ENCODE assay signal across 11 mouse cellular contexts in genomic region chr15:86083261-86083741, GRCm38 (mm10). TPM values are rescaled to one million over a fixed set of nuclear protein-coding genes. Genes with fewer than 3 reads are reported as not detected.
A peak's percentile ranks its signal among the peaks of the same experiment; 100 is the strongest.
DNase-seq lines count a peak whose midpoint lies in the region; ATAC-seq and TF ChIP-seq lines count a peak whose summit lies in the region.
"Had no signal": no experiment of that assay in that cellular context is flagged by ENCODE, and none has a peak within 500 bp of the region (broad histone marks: within the 10 kb centered on the region; RNA-seq: fewer than 3 reads in every experiment).

No protein-coding gene starts in this region.

- no peaks in the 10 kb centered on the region for H3K27me3 ChIP-seq in forebrain, embryonic 14.5 days (replicated peaks; ENCODE audit: control insufficient read depth, insufficient read depth, low read length)
- no peaks in the 10 kb centered on the region for H3K27me3 ChIP-seq in forebrain, embryonic 16.5 days (replicated peaks; ENCODE audit: control insufficient read depth, insufficient read depth, low read length)
- no peaks in the 10 kb centered on the region for H3K27me3 ChIP-seq in liver, embryonic 12.5 days (replicated peaks)
- no peaks in the 10 kb centered on the region for H3K27me3 ChIP-seq in liver, postnatal 0 days (ENCODE audit: insufficient read depth, low read length)
- H3K27me3 ChIP-seq in kidney, postnatal 0 days (ENCODE audit: insufficient read depth, low read length): no peaks in the 10 kb centered on the region

- no peak for DNase-seq in forebrain, embryonic 14.5 days (ENCODE audit: low spot score)
- DNase-seq in liver, postnatal 0 days: no peak
- DNase-seq in cerebellum, postnatal 36 days: peak; percentile 52 to 54
- DNase-seq in kidney, postnatal 0 days (ENCODE audit: low spot score): no peak
- DNase-seq in adipocyte (ENCODE audit: low spot score): no peak
- no peak for DNase-seq in right cerebral cortex, adult 18-20 months
- DNase-seq: adrenal gland, adult 2 months; thymus, adult 2 months had no signal

- no peak for TF ChIP-seq EP300 in liver, postnatal 0 days (IDR thresholded peaks at IDR 0.05; ENCODE audit: low read depth)

- WGBS in forebrain, embryonic 14.5 days: 48% methylated on average over 6 of the region's 6 CpGs
- WGBS in forebrain, embryonic 16.5 days: 62% methylated on average over 6 of the region's 6 CpGs
- 15% methylated on average over 6 of the region's 6 CpGs for WGBS in liver, embryonic 12.5 days (ENCODE audit: insufficient replicate concordance)
- 16% methylated on average over 6 of the region's 6 CpGs for WGBS in liver, postnatal 0 days (ENCODE audit: insufficient replicate concordance)
- 19% methylated on average over 6 of the region's 6 CpGs for WGBS in kidney, postnatal 0 days

- H3K27ac ChIP-seq in forebrain, embryonic 14.5 days (ENCODE audit: low read depth, low read length): no peak overlapping the region
- H3K27ac ChIP-seq in forebrain, embryonic 16.5 days (ENCODE audit: low read length): no peak overlapping the region; the same call in 1 of the 2 replicates
- peak overlapping the region; percentile 53; the same call in 1 of the 2 replicates for H3K27ac ChIP-seq in liver, embryonic 12.5 days
- no peak overlapping the region for H3K27ac ChIP-seq in liver, postnatal 0 days (ENCODE audit: low read depth)
- H3K27ac ChIP-seq in kidney, postnatal 0 days: 0 out of 2 replicates have a peak overlapping the region, but pooled peaks have one; percentile 19
- H3K27ac ChIP-seq: embryonic facial prominence, embryonic 12.5 days had no signal

- no peaks in the 10 kb centered on the region for H3K9me3 ChIP-seq in forebrain, embryonic 14.5 days (replicated peaks; ENCODE audit: control insufficient read depth, low read length)
- H3K9me3 ChIP-seq in forebrain, embryonic 16.5 days (ENCODE audit: control insufficient read depth, low read length): no peaks in the 10 kb centered on the region
- no peaks in the 10 kb centered on the region for H3K9me3 ChIP-seq in liver, embryonic 12.5 days (replicated peaks)
- no peaks in the 10 kb centered on the region for H3K9me3 ChIP-seq in liver, postnatal 0 days (ENCODE audit: low read length)
- no peaks in the 10 kb centered on the region for H3K9me3 ChIP-seq in kidney, postnatal 0 days (replicated peaks; ENCODE audit: low read length)
- H3K9me3 ChIP-seq: embryonic facial prominence, embryonic 12.5 days had no signal

- no peak overlapping the region for H3K4me3 ChIP-seq in forebrain, embryonic 14.5 days (ENCODE audit: low read depth, low read length)
- no peak overlapping the region for H3K4me3 ChIP-seq in forebrain, embryonic 16.5 days (replicated peaks; ENCODE audit: low read length)
- no peak overlapping the region for H3K4me3 ChIP-seq in liver, embryonic 12.5 days
- no peak overlapping the region for H3K4me3 ChIP-seq in liver, postnatal 0 days (ENCODE audit: low read depth, low read length)
- H3K4me3 ChIP-seq in kidney, postnatal 0 days (replicated peaks; ENCODE audit: low read depth, low read length): no peak overlapping the region
- H3K4me3 ChIP-seq: embryonic facial prominence, embryonic 12.5 days had no signal

- H3K9ac ChIP-seq in forebrain, embryonic 14.5 days (ENCODE audit: low read length): peak overlapping the region; percentile 17; the same call in 1 of the 2 replicates
- H3K9ac ChIP-seq in forebrain, embryonic 16.5 days (replicated peaks; ENCODE audit: low read depth, low read length): no peak overlapping the region
- H3K9ac ChIP-seq in liver, embryonic 12.5 days: no peak overlapping the region
- no peak overlapping the region for H3K9ac ChIP-seq in liver, postnatal 0 days (replicated peaks)
- H3K9ac ChIP-seq in kidney, postnatal 0 days (ENCODE audit: low read depth, low read length): 0 out of 2 replicates have a peak overlapping the region, but pooled peaks have one; percentile 23
- H3K9ac ChIP-seq: embryonic facial prominence, embryonic 12.5 days had no signal

- H3K36me3 ChIP-seq in forebrain, embryonic 14.5 days (ENCODE audit: control insufficient read depth, insufficient read depth, low read length): no peaks in the 10 kb centered on the region
- no peaks in the 10 kb centered on the region for H3K36me3 ChIP-seq in forebrain, embryonic 16.5 days (ENCODE audit: control insufficient read depth, insufficient read depth)
- H3K36me3 ChIP-seq in liver, embryonic 12.5 days: peaks cover 5% of the 10 kb centered on the region; the same call in 1 of the 2 replicates
- H3K36me3 ChIP-seq in liver, postnatal 0 days (replicated peaks; ENCODE audit: insufficient read depth, low read length): peaks cover 2% of the 10 kb centered on the region; the same call in 1 of the 2 replicates
- no peaks in the 10 kb centered on the region for H3K36me3 ChIP-seq in kidney, postnatal 0 days (ENCODE audit: insufficient read depth, low read length)
- H3K36me3 ChIP-seq: embryonic facial prominence, embryonic 12.5 days had no signal

- no peak overlapping the region for H3K4me2 ChIP-seq in forebrain, embryonic 14.5 days (ENCODE audit: low read length)
- no peak overlapping the region for H3K4me2 ChIP-seq in forebrain, embryonic 16.5 days (ENCODE audit: low read length)
- no peak overlapping the region for H3K4me2 ChIP-seq in liver, embryonic 12.5 days
- H3K4me2 ChIP-seq in liver, postnatal 0 days (ENCODE audit: low read depth, low read length): no peak overlapping the region
- H3K4me2 ChIP-seq in kidney, postnatal 0 days (ENCODE audit: low read length): no peak overlapping the region
- H3K4me2 ChIP-seq: embryonic facial prominence, embryonic 12.5 days had no signal

- ATAC-seq in forebrain, embryonic 14.5 days: no peak
- no peak for ATAC-seq in forebrain, embryonic 16.5 days
- no peak for ATAC-seq in liver, embryonic 12.5 days
- no peak for ATAC-seq in liver, postnatal 0 days
- no peak for ATAC-seq in kidney, postnatal 0 days (replicated peaks; ENCODE audit: low FRiP score, low read depth)

- no peak for TF ChIP-seq CTCF in liver, postnatal 0 days (IDR thresholded peaks at IDR 0.05; ENCODE audit: low read depth)
- TF ChIP-seq CTCF in kidney, postnatal 0 days (IDR thresholded peaks at IDR 0.05; ENCODE audit: low read depth): no peak

- peaks cover 60% of the 10 kb centered on the region for H3K4me1 ChIP-seq in forebrain, embryonic 14.5 days (ENCODE audit: control insufficient read depth, insufficient read depth, low read length)
- peaks cover 72% of the 10 kb centered on the region for H3K4me1 ChIP-seq in forebrain, embryonic 16.5 days (replicated peaks; ENCODE audit: control insufficient read depth, insufficient read depth, low read length)
- peaks cover 93% of the 10 kb centered on the region for H3K4me1 ChIP-seq in liver, embryonic 12.5 days
- H3K4me1 ChIP-seq in liver, postnatal 0 days (ENCODE audit: insufficient read depth): peaks cover 31% of the 10 kb centered on the region
- H3K4me1 ChIP-seq in kidney, postnatal 0 days (replicated peaks; ENCODE audit: insufficient read depth, low read length): peaks cover 93% of the 10 kb centered on the region

RNA-seq across cellular contexts. Expression of gene Gramd4, which starts 25.8 kb away (rescaled TPM):
- polyA plus RNA-seq in forebrain, embryonic 14.5 days (2014; fragmentation: Nextera tagmentation; extraction: Ambion mirVana): 20.7 and 28.0 TPM in 2 replicates
- 56.8 and 57.8 TPM in 2 replicates for polyA plus RNA-seq in forebrain, embryonic 16.5 days (2015; fragmentation: Nextera tagmentation; extraction: Ambion mirVana)
- 14.4 and 15.1 TPM in 2 replicates for polyA plus RNA-seq in liver, embryonic 12.5 days (2016; fragmentation: Nextera tagmentation; extraction: Ambion mirVana)
- 3.2 and 3.7 TPM in 2 replicates for polyA plus RNA-seq in liver, postnatal 0 days (2015; fragmentation: Nextera tagmentation; extraction: Ambion mirVana)
- 13.3 and 13.5 TPM in 2 replicates for polyA plus RNA-seq in kidney, postnatal 0 days (2015; fragmentation: Nextera tagmentation; extraction: Ambion mirVana)

RNA-seq across cellular contexts. Expression of gene Celsr1, which starts 49.7 kb away (rescaled TPM):
- polyA plus RNA-seq in forebrain, embryonic 14.5 days (2014; fragmentation: Nextera tagmentation; extraction: Ambion mirVana): 8.6 and 9.6 TPM in 2 replicates
- 4.6 and 5.6 TPM in 2 replicates for polyA plus RNA-seq in forebrain, embryonic 16.5 days (2015; fragmentation: Nextera tagmentation; extraction: Ambion mirVana)
- 0.11 and 0.25 TPM in 2 replicates for polyA plus RNA-seq in liver, embryonic 12.5 days (2016; fragmentation: Nextera tagmentation; extraction: Ambion mirVana)
- 0.09 and 0.11 TPM in 2 replicates for polyA plus RNA-seq in liver, postnatal 0 days (2015; fragmentation: Nextera tagmentation; extraction: Ambion mirVana)
- polyA plus RNA-seq in kidney, postnatal 0 days (2015; fragmentation: Nextera tagmentation; extraction: Ambion mirVana): 2.9 TPM in 2 replicates

Comparison
In these comparisons a context has a peak if more than half of its experiments do, and no peak if none do; other contexts are left out.
1. H3K27ac ChIP-seq: peak in liver, embryonic 12.5 days (single experiment) and kidney, postnatal 0 days (single experiment); none in forebrain, embryonic 14.5 days (single experiment), forebrain, embryonic 16.5 days (single experiment) and liver, postnatal 0 days (single experiment).
2. H3K9ac ChIP-seq: peak in forebrain, embryonic 14.5 days (single experiment) and kidney, postnatal 0 days (single experiment); none in forebrain, embryonic 16.5 days (single experiment), liver, embryonic 12.5 days (single experiment) and liver, postnatal 0 days (single experiment).
3. DNase-seq: peak in cerebellum, postnatal 36 days (2 of 2); none in forebrain, embryonic 14.5 days (single experiment), liver, postnatal 0 days (single experiment), kidney, postnatal 0 days (single experiment), adipocyte (single experiment) and right cerebral cortex, adult 18-20 months (single experiment).